In genomic region chr15:28299438-28299837, GRCm38 (mm10) we compare ENCODE assay signal across 21 mouse cellular contexts.
"Had no signal": no experiment of that assay in that cellular context is flagged by ENCODE, and none has a peak within 500 bp of the region (broad histone marks: within the 10 kb centered on the region; RNA-seq: fewer than 3 reads in every experiment).

No protein-coding gene starts in this region.

- DNase-seq: kidney, adult 11 months; kidney, adult 8-10 months; kidney, postnatal 10 days; kidney, postnatal 4 days; layer of hippocampus, adult 9-11 months; liver; lung, adult 18-20 months; lung, postnatal 14 days; lung, postnatal 4 days; midbrain, embryonic 14.5 days; thymus, adult 18-20 months; thymus, postnatal 36 days had no signal

- H3K4me1 ChIP-seq: kidney, embryonic 15.5 days; limb, embryonic 10.5 days; limb, embryonic 13.5 days; liver, embryonic 12.5 days; liver, embryonic 15.5 days; lung, embryonic 15.5 days; megakaryocyte, embryonic 14.5 days; midbrain, embryonic 10.5 days; neural tube, embryonic 12.5 days had no signal

- ATAC-seq: liver, embryonic 12.5 days had no signal

- H3K9ac ChIP-seq: kidney, embryonic 15.5 days; limb, embryonic 13.5 days; liver, embryonic 12.5 days; liver, embryonic 15.5 days; lung, embryonic 15.5 days; neural tube, embryonic 12.5 days had no signal

- H3K36me3 ChIP-seq: kidney, embryonic 15.5 days; limb, embryonic 10.5 days; limb, embryonic 13.5 days; liver, embryonic 12.5 days; liver, embryonic 15.5 days; lung, embryonic 15.5 days; midbrain, embryonic 10.5 days; neural tube, embryonic 12.5 days had no signal

- H3K9me3 ChIP-seq: kidney, embryonic 15.5 days; limb, embryonic 10.5 days; limb, embryonic 13.5 days; liver, embryonic 12.5 days; liver, embryonic 15.5 days; lung, embryonic 15.5 days; megakaryocyte, embryonic 14.5 days; midbrain, embryonic 10.5 days; neural tube, embryonic 12.5 days had no signal

- H3K27me3 ChIP-seq: kidney, embryonic 15.5 days; limb, embryonic 13.5 days; liver, embryonic 12.5 days; liver, embryonic 15.5 days; lung, embryonic 15.5 days; megakaryocyte, embryonic 14.5 days; neural tube, embryonic 12.5 days had no signal

- H3K4me2 ChIP-seq: kidney, embryonic 15.5 days; limb, embryonic 13.5 days; liver, embryonic 12.5 days; liver, embryonic 15.5 days; lung, embryonic 15.5 days; neural tube, embryonic 12.5 days had no signal

- H3K27ac ChIP-seq: kidney, embryonic 15.5 days; limb, embryonic 10.5 days; limb, embryonic 13.5 days; liver, embryonic 12.5 days; liver, embryonic 15.5 days; lung, embryonic 15.5 days; midbrain, embryonic 10.5 days; neural tube, embryonic 12.5 days had no signal

- H3K4me3 ChIP-seq: kidney, embryonic 15.5 days; limb, embryonic 10.5 days; limb, embryonic 13.5 days; liver, embryonic 12.5 days; liver, embryonic 15.5 days; lung, embryonic 15.5 days; megakaryocyte, embryonic 14.5 days; midbrain, embryonic 10.5 days; neural tube, embryonic 12.5 days had no signal
